Mouse (Mus musculus): ENCODE data around the gene Skp2.

Gene Skp2

DNA sequence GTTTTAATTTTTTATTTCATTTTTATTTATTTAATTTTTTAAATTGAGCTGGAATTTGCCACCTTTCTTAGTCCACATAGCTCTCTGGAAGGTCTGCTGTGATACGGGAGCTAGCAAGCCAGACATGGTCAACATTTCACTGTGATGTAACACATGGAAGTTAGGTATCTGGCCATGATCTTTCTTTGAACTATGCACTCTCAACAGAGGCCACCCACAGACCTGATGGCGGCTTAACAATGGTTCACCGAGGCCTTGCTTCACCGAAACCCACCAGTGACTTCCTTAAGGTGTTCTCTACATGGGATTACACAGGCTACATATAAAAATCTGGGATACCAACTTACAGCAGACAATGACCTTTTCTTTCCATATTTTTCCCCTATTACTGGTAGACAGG lies 41.1 kb downstream of the Skp2 start:
- no peak for DNase-seq (ENCODE audit: low read depth, low spot score)

DNA sequence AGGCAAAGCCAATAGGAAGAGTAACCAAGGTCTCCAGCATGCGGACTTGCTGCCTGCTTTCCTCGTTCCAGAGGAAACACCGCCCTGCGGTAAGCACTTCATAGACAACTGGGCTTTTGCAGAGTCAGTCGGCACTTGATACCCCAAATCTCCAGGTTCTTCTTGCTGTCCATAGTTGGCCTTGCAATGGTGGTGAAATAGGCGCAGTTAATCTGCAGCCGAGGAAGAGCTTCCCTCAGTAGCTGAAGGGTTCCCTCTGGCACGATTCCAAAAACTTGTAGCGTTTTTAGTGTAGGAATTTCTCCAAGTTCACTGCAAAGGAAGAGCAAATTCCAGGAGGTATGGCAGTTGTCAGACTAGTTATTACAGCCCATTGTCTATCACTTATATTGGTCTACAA lies 41.7 kb downstream of the Skp2 start:
- DNase-seq (ENCODE audit: low read depth, low spot score) = no peak

- DNase-seq (ENCODE audit: low read depth, low spot score) = no peak
Observed at GRCm38 (mm10) chr15:9111648-9112047, 43.6 kb downstream of the Skp2 start.

- no peak for DNase-seq (ENCODE audit: low read depth, low spot score)
Observed at GRCm38 (mm10) chr15:9110526-9111347, 44.5 kb downstream of the Skp2 start.

DNA sequence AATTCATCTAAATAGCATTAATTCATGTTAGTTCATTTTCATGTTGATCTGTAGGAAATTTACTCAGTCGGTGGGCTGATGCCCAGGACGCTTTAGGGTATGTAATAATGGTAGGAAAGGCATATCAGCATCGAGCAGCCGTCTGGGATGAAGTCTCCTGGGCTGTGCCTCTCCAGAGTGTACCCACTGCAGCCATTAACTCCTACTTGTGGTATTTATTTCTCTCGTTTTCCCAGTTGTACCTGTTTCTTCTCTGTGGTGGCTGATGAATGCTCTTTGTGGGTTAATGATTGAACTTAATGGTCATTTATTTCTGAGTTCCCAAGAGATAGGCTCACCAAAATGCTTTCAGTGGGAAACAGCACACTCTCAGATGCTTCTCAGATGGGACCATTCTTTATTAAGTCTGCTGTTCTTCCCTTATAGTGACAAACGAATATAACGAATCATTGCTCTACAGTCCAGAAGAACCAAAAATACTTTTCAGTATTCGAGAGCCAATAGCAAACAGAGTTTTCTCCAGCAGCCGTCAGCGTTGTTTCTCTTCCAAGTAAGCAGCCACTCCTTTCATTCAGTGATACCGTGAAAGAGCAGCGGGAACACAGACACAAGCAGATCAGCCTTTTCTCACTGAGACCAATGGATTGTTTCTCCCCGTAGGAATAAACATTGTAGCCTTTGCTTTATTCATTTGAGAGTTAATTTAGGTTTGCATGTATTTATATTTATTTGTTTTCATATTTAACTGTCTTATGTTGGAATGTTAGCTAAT lies 48.7 kb downstream of the Skp2 start:
- no peak for DNase-seq (ENCODE audit: low read depth, low spot score)

DNA sequence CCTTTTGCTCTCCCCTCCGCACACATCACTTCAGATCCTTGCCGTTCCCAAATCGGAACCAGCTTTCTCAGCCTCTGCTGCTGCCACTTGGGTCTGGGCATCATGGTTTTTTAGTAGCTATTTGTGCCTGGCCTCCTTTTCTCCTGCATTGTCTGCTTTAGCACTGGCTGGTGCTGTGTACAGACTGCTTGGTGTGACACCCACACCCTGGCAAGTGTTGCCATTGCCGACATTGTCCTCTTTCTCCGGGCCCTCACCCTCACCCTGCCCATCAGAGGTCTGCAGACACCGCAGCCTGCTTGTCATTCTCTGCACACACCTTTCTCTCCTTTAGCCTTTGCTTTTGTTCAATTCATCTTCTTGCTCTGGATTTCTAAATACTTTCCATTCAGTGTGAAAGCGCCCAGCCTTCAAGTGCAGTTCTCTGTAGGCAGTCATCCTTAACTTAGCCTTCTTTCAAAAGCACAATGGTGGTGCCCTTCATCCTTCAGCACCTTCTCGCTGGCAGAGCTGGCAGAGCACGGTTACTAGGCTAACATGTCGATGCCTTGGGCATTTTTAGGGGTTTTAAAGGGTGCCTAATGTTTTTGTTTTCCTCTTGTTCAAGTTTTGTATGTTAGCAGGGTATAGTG lies 54.7 kb downstream of the Skp2 start:
- no peak for DNase-seq (ENCODE audit: low read depth, low spot score)

GRCm38 (mm10) chr15:9096865-9097264 lies 58.4 kb downstream of the Skp2 start:
- no peak for DNase-seq (ENCODE audit: low read depth, low spot score)

GRCm38 (mm10) chr15:9094366-9094750 lies 60.9 kb downstream of the Skp2 start:
- DNase-seq (ENCODE audit: low read depth, low spot score) = peak; percentile 90

DNA sequence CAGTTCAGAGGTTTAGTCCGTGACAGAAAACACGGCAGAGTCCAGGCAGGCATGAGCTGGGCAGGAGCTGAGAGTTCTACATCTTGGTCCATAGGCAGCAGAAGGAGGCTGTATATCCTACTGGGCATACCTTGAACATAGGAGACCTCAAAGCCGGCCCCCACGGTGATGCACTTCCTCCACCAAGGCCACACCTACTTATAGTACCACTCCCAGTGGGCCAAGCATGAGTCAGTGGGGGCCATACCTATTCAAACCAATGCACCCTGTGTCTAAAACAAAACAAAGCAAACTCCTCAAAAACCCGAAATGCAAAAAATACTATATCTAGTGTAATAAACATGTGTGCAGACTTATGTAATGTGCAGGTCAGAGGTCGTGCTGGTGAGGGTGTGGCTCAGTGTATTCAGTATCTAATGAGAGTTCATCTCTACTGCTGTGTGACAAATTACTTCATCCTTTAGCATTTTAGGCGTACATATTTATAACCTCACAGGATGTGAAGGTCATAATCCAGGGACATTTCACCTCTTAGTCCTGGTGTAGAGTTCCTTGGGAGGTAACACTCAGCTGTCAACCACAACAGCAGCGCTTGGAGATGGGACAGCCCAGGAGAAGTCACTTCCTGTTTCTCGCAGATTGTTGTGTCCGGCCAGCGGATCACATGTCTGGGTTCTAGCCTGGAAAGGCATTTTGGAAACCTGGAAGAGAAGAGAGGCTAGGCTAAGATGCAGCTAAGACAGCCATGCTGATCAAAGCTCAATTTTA lies 61.4 kb downstream of the Skp2 start:
- DNase-seq (ENCODE audit: low read depth, low spot score) = no peak

- no peak for DNase-seq (ENCODE audit: low read depth, low spot score)
Observed at GRCm38 (mm10) chr15:9090662-9091061, 64.6 kb downstream of the Skp2 start.

- no peak for DNase-seq (ENCODE audit: low read depth, low spot score)
Observed at GRCm38 (mm10) chr15:9089136-9089720, 66.0 kb downstream of the Skp2 start.

GRCm38 (mm10) chr15:9088683-9089072 lies 66.5 kb downstream of the Skp2 start:
- no peak for DNase-seq (ENCODE audit: low read depth, low spot score)

DNA sequence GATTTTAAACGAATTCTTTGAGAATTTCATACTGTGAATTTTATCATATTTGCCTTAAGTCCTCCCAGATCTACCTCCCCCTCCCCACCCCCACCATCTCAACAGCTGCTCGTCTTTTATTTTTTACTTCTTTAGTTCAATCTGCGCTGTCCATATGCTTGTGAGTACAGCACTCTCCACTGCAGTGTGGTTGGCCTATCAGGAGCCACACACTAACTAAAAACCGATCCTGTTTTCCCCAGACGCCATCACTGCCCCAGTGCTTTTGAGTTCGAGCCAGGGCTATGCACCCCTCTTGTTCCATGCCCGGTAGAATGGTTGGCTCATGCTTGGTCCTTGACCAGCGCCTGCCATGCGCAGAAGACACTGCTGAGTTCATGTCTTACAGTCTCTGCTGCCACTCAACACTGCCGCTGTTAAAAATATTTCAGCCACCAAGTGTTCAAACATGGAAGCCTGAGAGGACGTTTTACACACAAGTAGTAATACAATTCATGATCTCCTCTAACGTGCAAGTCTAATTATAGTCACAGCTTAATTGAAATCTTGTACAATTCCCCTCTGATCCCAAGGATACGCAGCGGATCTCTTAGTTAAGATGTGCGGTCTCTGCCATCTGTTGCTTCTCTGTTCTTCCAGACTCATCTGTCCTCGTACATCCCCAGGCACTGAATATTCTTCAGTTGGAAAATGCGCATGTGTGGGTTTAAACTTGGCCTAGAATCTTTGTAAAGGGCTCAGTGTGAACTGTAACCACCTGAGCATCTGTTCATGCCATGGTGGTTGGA lies 67.1 kb downstream of the Skp2 start:
- peak; percentile 21 for DNase-seq (ENCODE audit: low read depth, low spot score)

DNA sequence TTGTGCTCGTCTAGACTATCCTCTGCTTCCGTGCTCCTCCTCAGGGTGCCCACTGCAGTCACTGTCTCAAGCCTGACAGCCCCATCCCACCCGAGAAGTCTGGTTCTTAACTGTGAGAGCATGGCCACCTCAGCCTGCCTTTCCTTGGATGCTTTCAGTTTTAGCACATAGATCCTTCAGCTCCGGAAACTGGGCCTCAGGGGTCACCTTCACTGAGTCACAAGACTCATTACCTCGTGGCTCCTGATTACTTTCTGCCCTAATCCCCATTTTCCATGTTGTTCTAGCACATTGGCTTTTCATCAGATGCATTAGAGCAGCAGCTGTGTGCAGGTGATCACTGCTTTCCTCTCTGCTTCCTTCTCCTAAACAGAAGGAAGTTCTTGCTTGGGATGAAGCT lies 67.8 kb downstream of the Skp2 start:
- DNase-seq (ENCODE audit: low read depth, low spot score) = peak; percentile 70

- peak; percentile 75 for DNase-seq (ENCODE audit: low read depth, low spot score)
Observed at GRCm38 (mm10) chr15:9086813-9087212, 68.4 kb downstream of the Skp2 start.

DNA sequence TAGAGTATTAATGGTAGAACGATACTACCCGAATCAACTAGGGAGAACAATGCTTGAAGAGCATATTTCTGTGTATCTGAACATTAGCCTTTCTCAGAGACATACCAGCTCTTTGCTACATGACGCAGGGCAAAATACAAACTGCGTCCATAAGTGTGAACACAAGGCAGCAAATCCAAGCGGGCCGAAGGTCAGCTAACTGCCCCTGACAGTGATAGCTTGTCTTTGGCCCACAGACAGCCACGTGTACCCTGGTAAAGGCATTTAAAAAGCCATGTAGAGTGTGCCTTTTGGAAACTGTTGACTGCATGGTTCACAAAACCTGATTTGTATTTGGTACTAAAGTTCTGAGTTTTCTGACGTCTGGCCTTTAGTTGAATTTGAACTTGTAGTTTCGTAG lies 72.5 kb downstream of the Skp2 start:
- DNase-seq (ENCODE audit: low read depth, low spot score) = no peak

DNA sequence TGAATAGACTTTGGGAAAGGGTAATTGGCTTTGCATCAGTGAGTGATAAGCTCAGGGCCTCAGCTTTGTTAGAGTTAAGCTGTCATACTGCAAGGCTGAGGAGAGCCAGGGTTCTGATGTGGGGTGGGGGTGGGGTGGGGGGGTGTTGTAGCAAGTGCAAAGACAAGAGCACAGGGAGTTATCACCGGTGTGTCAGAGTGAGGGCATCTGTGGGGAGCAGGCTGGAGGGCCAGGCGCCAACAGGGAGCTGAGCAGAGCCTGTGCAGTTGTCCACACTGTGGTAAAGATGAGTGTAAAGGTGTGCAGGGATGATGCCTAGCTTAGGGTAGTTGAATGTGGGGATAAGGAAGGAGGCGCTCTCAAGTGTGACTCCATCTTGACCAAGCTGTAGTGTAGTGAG lies 73.9 kb downstream of the Skp2 start:
- DNase-seq (ENCODE audit: low read depth, low spot score) = no peak

- DNase-seq (ENCODE audit: low read depth, low spot score) = no peak
Observed at GRCm38 (mm10) chr15:9080206-9080605, 75.0 kb downstream of the Skp2 start.

DNA sequence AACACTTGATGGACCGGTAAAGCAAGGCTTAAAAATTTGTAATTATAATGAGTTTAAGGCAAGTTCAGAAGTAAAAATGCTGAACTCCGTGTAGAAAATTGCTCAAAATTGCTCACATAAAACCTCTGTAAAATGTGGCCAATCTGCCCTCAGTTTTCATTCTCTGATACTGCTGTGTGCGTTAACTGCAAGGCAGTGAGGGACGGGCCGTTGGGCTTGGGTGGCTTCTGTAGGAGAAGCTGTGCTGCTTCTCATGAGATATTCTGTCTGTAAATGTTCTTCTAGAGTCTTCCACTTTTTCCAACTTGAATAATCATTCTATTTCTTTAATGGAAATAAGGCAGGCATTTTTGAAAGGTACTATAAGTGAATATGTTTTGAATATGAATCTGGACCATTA lies 75.6 kb downstream of the Skp2 start:
- DNase-seq (ENCODE audit: low read depth, low spot score) = no peak

DNA sequence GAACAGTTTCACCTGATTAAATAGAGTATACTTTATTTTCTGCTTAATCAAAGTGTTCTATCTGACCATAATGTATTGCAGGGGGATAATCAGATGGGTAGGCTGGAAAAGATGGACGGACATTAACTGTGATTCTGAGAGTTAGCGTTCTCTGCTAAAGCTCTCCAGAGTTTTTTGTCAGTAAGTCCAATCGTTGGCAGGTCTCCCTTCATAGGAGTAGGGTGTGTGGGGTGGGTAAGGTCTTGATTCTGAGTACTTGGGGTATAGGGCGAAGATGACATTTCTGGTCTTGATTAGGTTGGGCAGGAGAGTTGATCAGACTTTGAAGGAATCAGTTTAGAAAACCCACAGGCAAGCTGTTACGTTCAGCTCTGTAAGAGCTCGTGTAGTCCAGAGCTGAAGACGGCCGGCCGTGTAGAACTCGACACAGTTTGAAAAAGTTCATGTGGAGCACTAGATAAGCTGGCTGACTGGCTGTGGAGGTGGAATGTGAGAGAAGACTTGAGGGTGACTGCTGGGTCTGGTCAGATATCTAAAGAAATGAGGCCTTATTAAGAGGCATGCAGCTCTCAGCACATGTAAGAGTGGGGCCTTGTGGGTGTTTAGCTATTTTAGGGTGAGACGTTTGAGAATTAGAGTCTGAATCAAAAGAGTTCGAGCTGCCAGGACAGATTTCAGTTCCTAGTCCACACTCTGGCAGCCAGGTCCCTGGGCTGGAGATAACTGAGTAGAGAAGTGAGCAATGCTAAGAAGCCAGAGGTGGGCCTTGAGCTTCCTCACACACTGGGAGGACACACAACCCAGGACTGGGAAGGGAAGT lies 76.5 kb downstream of the Skp2 start:
- no peak for DNase-seq (ENCODE audit: low read depth, low spot score)
